Mouse (Mus musculus) heart, postnatal 0 days (tissue): ENCODE results near the gene Apobr.

Source experiments
- CTCF ChIP-seq: IDR thresholded peaks from 2 replicates; pipeline ENCODE4 v1.5.1; 2016; ENCODE audit warnings: antibody characterized with exemption, control low read depth, low read depth
- EP300 ChIP-seq: IDR thresholded peaks from 2 replicates; pipeline ENCODE4 v1.6.1; 2016; ENCODE audit warnings: antibody characterized with exemption, low read depth

DNA sequence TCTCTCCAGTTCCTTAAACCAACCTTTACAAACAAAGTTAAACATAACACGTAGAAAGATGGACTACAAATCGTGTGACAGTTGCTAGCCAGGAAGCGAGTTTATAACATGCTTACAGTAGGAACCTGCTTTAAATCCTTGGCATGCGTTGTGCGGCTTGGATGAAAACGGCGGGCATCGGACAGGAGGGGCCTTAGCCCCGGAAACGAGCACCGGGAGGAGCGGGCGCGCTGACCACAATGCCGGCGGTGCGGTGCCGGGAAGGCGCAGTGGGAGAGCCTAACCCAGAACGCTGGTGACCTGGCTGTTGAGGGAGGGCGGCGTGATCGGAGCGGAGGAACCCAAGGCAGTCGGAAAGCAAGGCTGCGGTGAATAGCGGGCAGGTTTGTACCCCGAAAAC is 49.0 kb upstream of the Apobr start:
- TF ChIP-seq EP300 (no peak), CTCF (no peak)
